Mouse (Mus musculus): Measurements from ENCODE around the gene Ntpcr. TPM values are rescaled to one million over a fixed set of nuclear protein-coding genes. Genes with fewer than 3 reads are reported as not detected.

The Ntpcr gene
- total RNA-seq (2023) = 10 to 100 TPM; 15.4 to 16.0 TPM

DNA sequence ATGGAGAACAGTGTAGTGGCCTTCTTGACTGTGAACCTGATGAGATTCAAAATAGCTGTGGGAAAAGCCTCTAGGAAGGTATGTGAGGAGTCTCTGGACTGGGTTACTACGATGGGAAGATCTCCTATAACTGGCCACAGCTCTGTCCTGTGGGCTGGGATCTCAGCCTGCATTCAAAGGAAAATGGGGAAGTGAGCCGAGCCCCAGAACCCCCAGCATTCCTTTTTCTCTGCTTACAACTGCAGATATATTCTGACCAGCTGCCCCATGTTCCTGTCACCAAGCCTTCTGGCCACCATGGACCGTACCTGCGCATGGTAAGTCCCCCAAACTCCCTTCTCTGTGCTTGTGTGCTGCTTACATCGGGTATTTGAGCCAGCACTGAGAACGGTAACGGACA, at the start of gene Ntpcr:
Gene Ntpcr (plus strand): TSS at position 218 of the 400 bp plus-strand sequence.

Other genes starting within 250 kb of the Ntpcr start
- 1 to 10 TPM; 8.3 to 9.5 TPM for gene Sipa1l2, start 160.2 kb upstream of the Ntpcr start, total RNA-seq (2023)
- gene Map10, start 60.1 kb upstream of the Ntpcr start, total RNA-seq (2023) = 1 to 10 TPM; 1.2 to 2.2 TPM
- gene Pcnx2, start 168.4 kb downstream of the Ntpcr start, total RNA-seq (2023) = not detected
- not detected for gene Map3k21, start 180.5 kb downstream of the Ntpcr start, total RNA-seq (2023)